Mouse (Mus musculus): ENCODE measurements around the gene Rergl. TPM values are rescaled to one million over a fixed set of nuclear protein-coding genes. Genes with fewer than 3 reads are reported as not detected.

Gene Rergl
- polyA plus RNA-seq, 1 experiment, result not detected

DNA sequence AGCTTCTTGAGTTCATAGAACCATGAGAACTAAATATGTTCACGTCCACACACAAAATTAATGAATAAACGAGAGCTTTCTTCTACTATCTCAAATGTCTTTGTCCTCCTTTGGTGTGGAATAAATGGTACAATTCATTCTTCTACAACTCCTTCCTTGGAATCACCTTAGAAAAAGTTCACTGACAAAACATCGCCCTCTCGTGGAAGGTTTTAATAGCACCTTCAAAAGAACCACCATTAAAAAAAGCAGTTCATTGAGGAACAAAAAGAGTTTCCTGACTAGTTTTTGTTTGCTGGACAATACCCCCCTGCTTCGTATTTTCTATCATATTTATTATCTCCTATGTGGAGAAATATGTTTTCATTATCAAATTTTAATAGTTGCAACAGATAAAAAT lies 40.7 kb downstream of the Rergl start:
- no peaks in the 10 kb centered on the region for H3K4me1 ChIP-seq (ENCODE audit: control insufficient read depth, insufficient read depth, low read length)
- TF ChIP-seq POLR2A (IDR thresholded peaks at IDR 0.05; ENCODE audit: borderline replicate concordance, insufficient read depth, low read length), result no peak
- TF ChIP-seq CTCF (IDR thresholded peaks at IDR 0.05; ENCODE audit: borderline replicate concordance, insufficient read depth, low read depth, low read length), result no peak
- no peaks in the 10 kb centered on the region for H3K27me3 ChIP-seq (ENCODE audit: control insufficient read depth, insufficient read depth, low read length)
- no peak overlapping the region for H3K4me3 ChIP-seq (replicated peaks; ENCODE audit: insufficient read depth, low read depth, low read length)
- H3K27ac ChIP-seq (ENCODE audit: insufficient read depth, low read length), result no peak overlapping the region
- WGBS, result 31% methylated on average over 5 of the region's 5 CpGs
- no peak for DNase-seq

DNA sequence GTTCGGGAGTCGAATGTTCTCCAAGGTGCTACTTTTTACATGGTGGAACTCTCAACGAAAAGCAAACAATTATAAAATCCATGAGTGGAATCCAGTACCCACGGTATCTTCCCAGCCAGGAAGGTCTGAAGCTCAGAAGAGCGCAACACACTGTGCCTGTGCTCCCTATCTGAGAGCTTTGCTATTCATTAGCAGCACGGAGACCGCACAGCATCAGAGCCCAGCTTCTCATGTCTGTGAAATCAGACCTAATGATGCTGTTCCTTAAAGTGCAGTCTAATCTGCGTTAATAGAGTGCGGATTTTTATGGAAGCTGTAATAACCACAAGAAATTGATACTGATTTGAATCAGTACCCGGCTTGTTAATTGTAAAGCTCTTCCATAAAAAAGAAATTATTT lies 41.3 kb downstream of the Rergl start:
- no peak overlapping the region for H3K4me3 ChIP-seq (replicated peaks; ENCODE audit: insufficient read depth, low read depth, low read length)
- WGBS, result 92% methylated on average over 10 of the region's 10 CpGs
- no peaks in the 10 kb centered on the region for H3K27me3 ChIP-seq (ENCODE audit: control insufficient read depth, insufficient read depth, low read length)
- no peak overlapping the region for H3K27ac ChIP-seq (ENCODE audit: insufficient read depth, low read length)
- TF ChIP-seq POLR2A (IDR thresholded peaks at IDR 0.05; ENCODE audit: borderline replicate concordance, insufficient read depth, low read length), result no peak
- TF ChIP-seq CTCF (IDR thresholded peaks at IDR 0.05; ENCODE audit: borderline replicate concordance, insufficient read depth, low read depth, low read length), result no peak
- no peaks in the 10 kb centered on the region for H3K4me1 ChIP-seq (ENCODE audit: control insufficient read depth, insufficient read depth, low read length)
- no peak for DNase-seq

- WGBS, result 83% methylated on average over 2 of the region's 2 CpGs
- no peak for DNase-seq
- Histone ChIP-seq H3K4me1 (ENCODE audit: control insufficient read depth, insufficient read depth, low read length) (no peaks in the 10 kb centered on the region), H3K27me3 (ENCODE audit: control insufficient read depth, insufficient read depth, low read length) (no peaks in the 10 kb centered on the region), H3K4me3 (replicated peaks; ENCODE audit: insufficient read depth, low read depth, low read length) (no peak overlapping the region), H3K27ac (ENCODE audit: insufficient read depth, low read length) (no peak overlapping the region)
- no peak for TF ChIP-seq CTCF (IDR thresholded peaks at IDR 0.05; ENCODE audit: borderline replicate concordance, insufficient read depth, low read depth, low read length)
- TF ChIP-seq POLR2A (IDR thresholded peaks at IDR 0.05; ENCODE audit: borderline replicate concordance, insufficient read depth, low read length), result no peak
Observed at GRCm38 (mm10) chr6:139443999-139444398, 57.8 kb downstream of the Rergl start.

Other genes with a start within 250 kb of the Rergl start
- gene Pik3c2g, start 85.2 kb upstream of the Rergl start, polyA plus RNA-seq (2012; rRNA removed), result 0.11 and 0.16 TPM in 2 replicates